Mouse (Mus musculus): ENCODE results near the gene Bbc3.

DNA sequence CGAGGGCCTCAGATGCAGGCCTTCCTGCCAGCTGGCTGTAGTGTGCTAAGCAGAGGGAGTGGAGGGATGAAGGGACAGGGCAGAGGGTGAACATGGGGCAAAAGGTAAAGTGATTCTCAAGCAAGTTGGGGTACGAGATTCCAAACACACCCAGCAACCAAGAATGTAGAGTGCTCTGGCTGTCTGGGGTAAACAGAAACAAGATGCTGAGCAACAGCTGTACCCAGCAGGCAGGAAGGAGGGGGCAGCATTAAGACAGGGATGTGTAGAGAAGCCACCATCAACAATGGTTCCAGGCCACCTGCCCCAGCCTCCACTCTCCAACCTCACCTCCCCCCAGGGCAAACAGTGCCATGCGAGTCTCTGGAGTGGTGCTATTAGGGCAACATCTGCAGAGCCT is 21.0 kb downstream of the Bbc3 start:
- TF ChIP-seq CTCF (IDR thresholded peaks at IDR 0.05; ENCODE audit: low read depth, low read length) (no peak), GATA1 (IDR thresholded peaks at IDR 0.05; ENCODE audit: borderline replicate concordance, low read length) (no peak), POLR2AphosphoS5 (IDR thresholded peaks at IDR 0.05; ENCODE audit: insufficient replicate concordance, low read depth, low read length) (no peak), TAL1 (conservative IDR thresholded peaks at IDR 0.05; ENCODE audit: low read depth, low read length) (no peak)

All from G1E (cell line).